Mouse (Mus musculus): Measurements from ENCODE around the gene Slc1a2. TPM values are rescaled to one million over a fixed set of nuclear protein-coding genes. Genes with fewer than 3 reads are reported as not detected.

The Slc1a2 gene
- polyA plus RNA-seq, 1 experiment from 2014 or later, result 0.27 TPM

DNA sequence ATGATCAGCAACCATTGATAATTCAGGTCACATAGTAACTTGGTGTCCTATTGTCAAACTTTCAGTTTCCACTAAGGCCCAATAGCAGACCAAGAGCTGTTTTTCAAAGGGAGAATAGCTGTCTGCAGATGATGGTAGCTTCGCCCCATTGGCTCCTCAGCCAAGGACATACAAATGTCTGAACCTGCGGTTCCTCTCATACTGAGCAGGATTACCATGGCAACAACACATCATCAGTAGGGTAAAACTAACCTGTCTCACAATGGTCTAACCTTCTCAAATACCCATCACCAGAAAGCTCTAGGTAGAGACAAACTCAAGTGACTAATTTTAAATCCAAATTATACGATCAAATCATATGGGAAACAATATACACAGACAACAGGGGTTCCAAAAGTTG, 170.7 kb downstream of the Slc1a2 start:
- Histone ChIP-seq H3K9me3 (ENCODE audit: control insufficient read depth) (no peaks in the 10 kb centered on the region), H3K4me2 (replicated peaks; ENCODE audit: low read depth) (no peak overlapping the region), H3K4me3 (ENCODE audit: low read depth, low read length) (no peak overlapping the region), H3K27ac (ENCODE audit: low read depth, low read length) (no peak overlapping the region), H3K9ac (ENCODE audit: low read depth, low read length) (no peak overlapping the region), H3K4me1 (replicated peaks; ENCODE audit: control insufficient read depth, insufficient read depth, low read length) (no peaks in the 10 kb centered on the region), H3K36me3 (ENCODE audit: control insufficient read depth, insufficient read depth) (no peaks in the 10 kb centered on the region; the same call in 1 of the 2 replicates), H3K27me3 (replicated peaks; ENCODE audit: control insufficient read depth, insufficient read depth, low read length) (no peaks in the 10 kb centered on the region)
- 85% methylated on average over 3 of the region's 3 CpGs for WGBS
- no peak for TF ChIP-seq CTCF (IDR thresholded peaks at IDR 0.05; ENCODE audit: low read depth)
- peak; percentile 92 for ATAC-seq

GRCm38 (mm10) chr2:102831547-102831946, 173.1 kb downstream of the Slc1a2 start:
- Histone ChIP-seq H3K27ac (ENCODE audit: low read depth, low read length) (no peak overlapping the region), H3K27me3 (replicated peaks; ENCODE audit: control insufficient read depth, insufficient read depth, low read length) (no peaks in the 10 kb centered on the region), H3K4me2 (replicated peaks; ENCODE audit: low read depth) (no peak overlapping the region), H3K36me3 (ENCODE audit: control insufficient read depth, insufficient read depth) (no peaks in the 10 kb centered on the region; the same call in 1 of the 2 replicates), H3K9ac (ENCODE audit: low read depth, low read length) (no peak overlapping the region), H3K4me3 (ENCODE audit: low read depth, low read length) (no peak overlapping the region), H3K9me3 (ENCODE audit: control insufficient read depth) (no peaks in the 10 kb centered on the region), H3K4me1 (replicated peaks; ENCODE audit: control insufficient read depth, insufficient read depth, low read length) (no peaks in the 10 kb centered on the region)
- TF ChIP-seq CTCF (IDR thresholded peaks at IDR 0.05; ENCODE audit: low read depth), result no peak
- ATAC-seq, result no peak

DNA sequence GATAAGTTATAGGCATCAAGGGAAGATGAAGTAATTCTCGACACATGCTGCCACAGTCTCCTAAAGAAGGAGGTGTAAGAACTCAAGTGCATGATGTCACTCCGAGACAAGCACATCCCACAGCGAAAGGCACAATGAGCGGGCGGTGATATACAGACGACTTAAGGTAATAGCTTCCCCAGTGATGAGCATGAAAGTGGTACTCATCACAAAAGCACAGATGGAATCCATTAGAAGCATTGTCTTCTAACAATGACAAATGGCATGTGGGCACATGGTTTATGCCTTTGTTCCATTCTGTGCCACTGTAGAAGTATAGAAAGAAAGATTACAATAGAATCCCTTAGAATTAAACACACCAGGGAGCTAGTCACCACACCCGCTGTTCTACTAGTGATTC, 179.7 kb downstream of the Slc1a2 start:
- H3K27me3 ChIP-seq (replicated peaks; ENCODE audit: control insufficient read depth, insufficient read depth, low read length), result no peaks in the 10 kb centered on the region
- no peaks in the 10 kb centered on the region for H3K4me1 ChIP-seq (replicated peaks; ENCODE audit: control insufficient read depth, insufficient read depth, low read length)
- WGBS, result 91% methylated on average over 7 of the region's 7 CpGs
- no peaks in the 10 kb centered on the region for H3K9me3 ChIP-seq (ENCODE audit: control insufficient read depth)
- ATAC-seq, result no peak
- H3K36me3 ChIP-seq (ENCODE audit: control insufficient read depth, insufficient read depth), result 0 out of 2 replicates have a peak, but pooled peaks cover 5% of the 10 kb centered on the region
- H3K9ac ChIP-seq (ENCODE audit: low read depth, low read length), result no peak overlapping the region
- TF ChIP-seq CTCF (IDR thresholded peaks at IDR 0.05; ENCODE audit: low read depth), result no peak
- H3K4me3 ChIP-seq (ENCODE audit: low read depth, low read length), result no peak overlapping the region
- no peak overlapping the region for H3K27ac ChIP-seq (ENCODE audit: low read depth, low read length)
- no peak overlapping the region for H3K4me2 ChIP-seq (replicated peaks; ENCODE audit: low read depth)

Other genes with a start within 250 kb of the Slc1a2 start
- 3.8 TPM in 2 replicates for gene Fjx1, start 206.2 kb upstream of the Slc1a2 start, polyA plus RNA-seq (2015; fragmentation: Nextera tagmentation; extraction: Ambion mirVana)
- gene Pamr1, start 108.6 kb upstream of the Slc1a2 start, polyA plus RNA-seq (2015; fragmentation: Nextera tagmentation; extraction: Ambion mirVana), result 19.0 and 21.5 TPM in 2 replicates
- gene Cd44, start 243.0 kb downstream of the Slc1a2 start, polyA plus RNA-seq (2015; fragmentation: Nextera tagmentation; extraction: Ambion mirVana), result 9.6 and 10.6 TPM in 2 replicates